Mouse (Mus musculus) forebrain, embryonic 12.5 days (tissue): ENCODE measurements at regions not wholly inside any gene's neighbourhood (a gene's known extent, or its start where the extent isn't known, plus 50 kb on each side); places are given as distances from the start of the nearest gene placed in this dataset.

Experiments
- ATAC-seq: fragments of 200-750 bp; cut with Nextera tagmentation; 2 replicates; pipeline ENCODE4 v1.8.0; 2017; ENCODE audit warnings: moderate TSS enrichment; ENCODE audit not compliant: low FRiP score
- H3K27ac ChIP-seq: fragments of 300-500 bp; sonication (generic); 2 replicates; pipeline ENCODE4 v1.5.1; 2016; ENCODE audit warnings: mild to moderate bottlenecking
- H3K27me3 ChIP-seq: fragments of 300-500 bp; sonication (generic); 2 replicates; pipeline ENCODE4 v1.6.1; 2016; ENCODE audit warnings: mild to moderate bottlenecking
- H3K36me3 ChIP-seq: fragments of 300-500 bp; sonication (generic); replicated peaks from 2 replicates; pipeline ENCODE4 v1.6.1; 2016; ENCODE audit warnings: mild to moderate bottlenecking
- H3K4me1 ChIP-seq: fragments of 300-500 bp; sonication (generic); 2 replicates; pipeline ENCODE4 v1.6.1; 2016
- H3K4me2 ChIP-seq: fragments of 300-500 bp; sonication (generic); 2 replicates; pipeline ENCODE4 v1.6.1; 2016; ENCODE audit warnings: mild to moderate bottlenecking, moderate library complexity
- H3K4me3 ChIP-seq: fragments of 300-500 bp; sonication (generic); replicated peaks from 2 replicates; pipeline ENCODE4 v1.5.1; 2016; ENCODE audit warnings: mild to moderate bottlenecking
- H3K9ac ChIP-seq: fragments of 300-500 bp; sonication (generic); 2 replicates; pipeline ENCODE4 v1.6.1; 2016; ENCODE audit warnings: mild to moderate bottlenecking
- H3K9me3 ChIP-seq: fragments of 300-500 bp; sonication (generic); 2 replicates; pipeline ENCODE4 v1.6.1; 2016
- WGBS: fragments of 180-500 bp; shearing (Covaris S2); methylation state at CpG from one replicate; pipeline ENCODE4 v1.1.7; 2016; 5-methylcytosine and 5-hydroxymethylcytosine counted together

GRCm38 (mm10) chr7:75923951-75924467 is 75.9 kb downstream of the Klhl25 start:
- no peaks in the 10 kb centered on the region for H3K27me3 ChIP-seq
- H3K9me3 ChIP-seq = no peaks in the 10 kb centered on the region
- no peaks in the 10 kb centered on the region for H3K4me1 ChIP-seq
- H3K9ac ChIP-seq = no peak overlapping the region
- no peak overlapping the region for H3K4me3 ChIP-seq
- no peak for ATAC-seq
- H3K4me2 ChIP-seq = no peak overlapping the region
- WGBS = 71% methylated on average over 3 of the region's 3 CpGs
- no peak overlapping the region for H3K27ac ChIP-seq
- H3K36me3 ChIP-seq = no peaks in the 10 kb centered on the region

GRCm38 (mm10) chr7:75927537-75927936 is 79.4 kb downstream of the Klhl25 start:
- Histone ChIP-seq H3K27me3 (no peaks in the 10 kb centered on the region), H3K4me2 (no peak overlapping the region)
- 36% methylated on average over 4 of the region's 4 CpGs for WGBS

DNA sequence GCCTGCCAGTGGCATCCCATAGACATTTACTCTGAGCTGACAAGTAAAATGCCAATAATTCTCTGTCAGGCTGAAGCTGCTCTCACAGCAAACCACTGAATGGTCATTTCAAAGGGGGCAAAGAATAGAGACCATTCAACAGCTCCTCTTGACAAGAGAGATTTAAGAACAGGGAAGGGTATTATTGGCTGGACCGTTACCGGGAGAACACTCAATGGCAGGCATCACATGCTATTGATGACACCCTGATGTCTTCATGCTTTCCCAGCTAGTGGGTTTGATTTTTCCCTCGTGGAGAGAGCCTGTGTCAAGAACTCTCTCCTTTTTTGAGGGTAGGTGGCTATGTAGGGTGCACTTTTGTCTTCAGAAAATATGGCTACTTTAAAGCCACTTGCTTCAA is 95.7 kb downstream of the Klhl25 start:
- Histone ChIP-seq H3K4me3 (no peak overlapping the region), H3K4me1 (peaks cover 9% of the 10 kb centered on the region; the same call in 1 of the 2 replicates), H3K4me2 (no peak overlapping the region), H3K27ac (no peak overlapping the region), H3K9ac (no peak overlapping the region), H3K36me3 (no peaks in the 10 kb centered on the region), H3K27me3 (no peaks in the 10 kb centered on the region), H3K9me3 (no peaks in the 10 kb centered on the region)
- no peak for ATAC-seq
- WGBS = 35% methylated on average over 3 of the region's 3 CpGs

More at GRCm38 (mm10) chr7:75927537-75927936, 79.4 kb downstream of the Klhl25 start:
- Histone ChIP-seq H3K4me3 (no peak overlapping the region), H3K4me1 (no peaks in the 10 kb centered on the region), H3K36me3 (no peaks in the 10 kb centered on the region), H3K9me3 (no peaks in the 10 kb centered on the region), H3K27ac (no peak overlapping the region), H3K9ac (no peak overlapping the region)
- peak; percentile 77; the same call in 1 of the 2 replicates for ATAC-seq

DNA sequence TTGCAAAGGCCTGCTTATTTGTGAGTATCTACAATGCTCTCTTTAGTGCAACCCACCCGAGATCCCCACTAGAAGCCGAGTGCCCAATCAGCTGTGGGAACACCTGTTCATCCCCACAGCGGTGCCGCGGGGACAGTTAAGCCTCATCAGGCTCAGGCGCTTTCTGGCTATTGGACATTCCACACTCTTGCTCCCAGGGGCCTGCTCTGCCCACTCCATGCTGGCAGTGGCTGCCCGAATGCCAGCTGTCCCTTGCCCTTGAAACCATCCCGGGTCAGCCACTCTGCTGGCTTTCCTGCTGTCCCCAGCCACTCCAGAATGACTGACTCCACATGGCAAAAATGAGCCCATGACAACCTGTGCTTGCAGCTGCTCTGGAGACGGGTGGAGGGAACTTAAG is 107.6 kb downstream of the Klhl25 start:
- Histone ChIP-seq H3K9me3 (no peaks in the 10 kb centered on the region), H3K4me1 (no peaks in the 10 kb centered on the region), H3K27ac (no peak overlapping the region), H3K9ac (no peak overlapping the region), H3K4me2 (no peak overlapping the region), H3K4me3 (no peak overlapping the region), H3K36me3 (no peaks in the 10 kb centered on the region), H3K27me3 (no peaks in the 10 kb centered on the region)
- 76% methylated on average over 9 of the region's 9 CpGs for WGBS
- ATAC-seq = no peak

DNA sequence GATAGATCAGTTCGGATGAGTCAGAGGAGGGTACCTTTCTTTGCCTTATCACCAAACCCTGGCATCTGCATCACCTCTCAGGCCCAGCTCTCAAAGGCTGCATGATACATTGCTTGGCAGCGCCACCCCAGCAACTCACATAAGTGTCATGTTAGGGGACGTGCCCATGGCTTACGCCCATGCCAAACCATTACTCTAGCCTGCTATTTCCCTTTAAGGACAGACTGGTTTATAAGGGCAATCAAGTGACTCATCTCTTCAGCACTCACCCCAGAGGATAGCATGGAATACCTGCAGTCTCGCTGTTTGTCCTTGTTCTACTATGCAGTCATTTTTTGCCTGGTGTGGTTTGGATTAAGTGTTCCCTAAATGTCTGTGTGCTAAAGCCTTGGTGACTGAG is 109.3 kb downstream of the Klhl25 start:
- Histone ChIP-seq H3K9ac (no peak overlapping the region), H3K27me3 (no peaks in the 10 kb centered on the region), H3K4me3 (no peak overlapping the region), H3K36me3 (no peaks in the 10 kb centered on the region), H3K9me3 (no peaks in the 10 kb centered on the region), H3K4me1 (no peaks in the 10 kb centered on the region), H3K27ac (no peak overlapping the region), H3K4me2 (no peak overlapping the region)
- no peak for ATAC-seq
- WGBS = 93% methylated on average over 5 of the region's 5 CpGs

- Histone ChIP-seq H3K27ac (no peak overlapping the region), H3K9me3 (no peaks in the 10 kb centered on the region), H3K4me2 (no peak overlapping the region), H3K36me3 (no peaks in the 10 kb centered on the region), H3K27me3 (no peaks in the 10 kb centered on the region), H3K4me1 (no peaks in the 10 kb centered on the region), H3K9ac (no peak overlapping the region), H3K4me3 (no peak overlapping the region)
- no peak for ATAC-seq
- 90% methylated on average over 14 of the region's 14 CpGs for WGBS
Observed at GRCm38 (mm10) chr7:75959903-75960620, 112.0 kb downstream of the Klhl25 start.

GRCm38 (mm10) chr7:75968177-75968576 is 120.1 kb downstream of the Klhl25 start:
- Histone ChIP-seq H3K4me2 (no peak overlapping the region), H3K27ac (no peak overlapping the region), H3K27me3 (no peaks in the 10 kb centered on the region), H3K9me3 (no peaks in the 10 kb centered on the region), H3K4me1 (no peaks in the 10 kb centered on the region), H3K36me3 (no peaks in the 10 kb centered on the region), H3K4me3 (no peak overlapping the region), H3K9ac (no peak overlapping the region)
- ATAC-seq = no peak
- 91% methylated on average over 5 of the region's 5 CpGs for WGBS

DNA sequence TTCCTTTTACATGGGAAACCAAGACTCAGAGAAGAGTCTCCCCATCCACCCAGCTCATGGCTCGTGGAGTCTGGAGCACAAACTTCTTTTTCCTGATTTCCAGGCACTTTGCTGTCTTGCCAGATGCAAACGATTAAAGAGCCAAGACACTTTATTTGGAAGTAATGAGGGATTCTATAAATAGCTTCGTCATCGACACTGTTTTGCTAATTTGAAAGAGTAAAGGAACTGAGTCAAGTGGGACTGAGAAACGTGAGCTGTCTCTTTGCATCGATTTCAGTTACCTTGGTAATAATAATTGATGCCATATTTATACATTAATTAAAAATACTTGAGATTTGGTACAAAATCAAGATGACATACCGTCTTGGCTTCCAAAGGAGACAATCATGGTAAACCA is 122.8 kb downstream of the Klhl25 start:
- Histone ChIP-seq H3K36me3 (no peaks in the 10 kb centered on the region), H3K27me3 (no peaks in the 10 kb centered on the region), H3K9ac (no peak overlapping the region), H3K4me3 (no peak overlapping the region), H3K9me3 (no peaks in the 10 kb centered on the region), H3K27ac (no peak overlapping the region), H3K4me2 (no peak overlapping the region), H3K4me1 (no peaks in the 10 kb centered on the region)
- no peak for ATAC-seq
- WGBS = 72% methylated on average over 7 of the region's 7 CpGs

DNA sequence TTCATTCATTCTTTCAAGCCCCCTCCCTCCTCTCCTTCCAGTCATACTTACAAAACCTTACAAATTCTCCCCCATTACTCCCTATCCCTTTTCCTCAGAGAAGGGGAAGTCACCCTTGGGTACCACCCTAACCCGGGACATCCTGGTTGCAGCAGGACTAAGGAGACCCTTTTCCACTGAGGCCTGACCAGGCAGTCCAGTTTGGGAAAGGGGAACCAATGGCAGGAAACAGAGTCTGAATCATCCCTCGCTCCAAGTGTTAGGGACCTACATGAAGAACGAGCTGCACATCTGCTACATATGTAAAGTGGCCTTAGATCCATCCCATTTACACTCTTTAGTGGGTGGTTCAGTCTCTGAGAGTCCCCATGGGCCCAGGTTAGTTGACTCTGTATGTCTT is 123.6 kb downstream of the Klhl25 start:
- H3K36me3 ChIP-seq = no peaks in the 10 kb centered on the region
- H3K9me3 ChIP-seq = no peaks in the 10 kb centered on the region
- no peak overlapping the region for H3K9ac ChIP-seq
- no peaks in the 10 kb centered on the region for H3K27me3 ChIP-seq
- H3K27ac ChIP-seq = no peak overlapping the region
- H3K4me3 ChIP-seq = no peak overlapping the region
- no peak overlapping the region for H3K4me2 ChIP-seq
- ATAC-seq = no peak
- H3K4me1 ChIP-seq = no peaks in the 10 kb centered on the region
- WGBS = 91% methylated on average over 3 of the region's 3 CpGs

- Histone ChIP-seq H3K27ac (peak overlapping the region; percentile 71), H3K36me3 (no peaks in the 10 kb centered on the region)
Observed at GRCm38 (mm10) chr7:75981560-75981959, 133.4 kb downstream of the Klhl25 start.

DNA sequence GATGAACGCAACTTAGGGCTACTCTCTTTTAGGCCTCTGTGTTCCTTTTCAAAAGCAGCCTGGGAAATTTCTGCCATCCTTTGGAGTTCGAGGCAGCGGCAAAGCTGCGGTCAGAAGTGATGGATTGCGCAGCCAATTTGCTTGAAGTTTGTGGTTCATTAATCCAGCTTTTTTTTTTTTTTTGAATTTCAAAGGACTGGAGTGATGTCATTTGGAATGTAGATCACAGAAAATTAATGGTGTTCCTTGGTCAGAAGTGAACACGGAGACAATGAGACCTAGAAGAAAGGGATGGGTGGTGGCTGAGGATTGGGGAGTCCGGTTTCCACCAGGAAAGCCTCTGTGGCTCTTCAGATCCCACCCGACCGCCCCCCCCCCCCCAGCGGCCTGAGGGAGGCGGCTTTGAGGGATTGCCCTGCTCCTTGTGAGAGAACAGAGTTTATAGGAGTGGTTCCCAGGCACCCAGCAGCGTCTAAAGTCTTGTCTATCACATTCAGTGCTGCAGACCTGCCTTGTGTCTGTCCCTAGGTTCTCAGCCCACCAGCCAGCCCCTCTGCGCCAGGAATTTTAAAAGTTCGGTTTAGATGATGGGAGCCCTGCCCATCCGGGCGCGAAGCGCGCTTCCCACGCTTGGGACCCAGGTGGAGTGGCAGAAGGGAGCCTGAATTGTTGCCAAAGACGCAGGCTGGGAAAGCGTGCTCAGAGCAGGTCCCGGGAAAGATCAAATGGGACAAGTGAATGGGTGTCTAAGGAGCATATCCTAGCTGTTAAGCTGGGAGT is 135.1 kb downstream of the Klhl25 start:
- Histone ChIP-seq H3K27me3 (peaks cover 4% of the 10 kb centered on the region; the same call in 1 of the 2 replicates), H3K4me2 (peak overlapping the region; percentile 49), H3K9ac (peak overlapping the region; percentile 12; the same call in 1 of the 2 replicates), H3K4me1 (peaks cover 14% of the 10 kb centered on the region), H3K9me3 (no peaks in the 10 kb centered on the region), H3K4me3 (peak overlapping the region; percentile 21), H3K27ac (peak overlapping the region; percentile 89), H3K36me3 (no peaks in the 10 kb centered on the region)
- 6% methylated on average over 21 of the region's 23 CpGs for WGBS
- ATAC-seq = peak; percentile 88

More at GRCm38 (mm10) chr7:75981560-75981959, 133.4 kb downstream of the Klhl25 start:
- Histone ChIP-seq H3K27me3 (peaks cover 4% of the 10 kb centered on the region; the same call in 1 of the 2 replicates), H3K9ac (no peak overlapping the region), H3K4me2 (no peak overlapping the region), H3K4me1 (peaks cover 14% of the 10 kb centered on the region), H3K9me3 (no peaks in the 10 kb centered on the region), H3K4me3 (no peak overlapping the region)
- 75% methylated on average over 5 of the region's 5 CpGs for WGBS
- ATAC-seq = no peak

DNA sequence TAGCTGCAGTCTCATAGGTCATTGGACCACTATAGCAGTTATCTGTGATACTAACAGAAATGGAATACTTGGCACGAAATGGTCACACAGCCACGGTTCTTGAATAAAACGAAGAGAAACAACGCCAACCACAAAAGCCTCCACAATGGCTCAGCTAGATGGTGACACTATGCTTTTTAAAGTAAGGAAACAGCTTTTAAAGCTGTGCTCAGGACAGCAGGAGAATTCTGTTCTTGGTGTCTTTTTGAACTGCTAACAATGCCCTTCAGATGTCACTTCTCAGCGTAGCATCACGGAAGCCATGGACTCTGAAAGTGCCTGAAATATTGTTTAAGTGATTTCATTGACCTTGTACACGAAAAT is 135.7 kb downstream of the Klhl25 start:
- 21% methylated on average over 7 of the region's 7 CpGs for WGBS
- Histone ChIP-seq H3K27me3 (peaks cover 4% of the 10 kb centered on the region; the same call in 1 of the 2 replicates), H3K4me1 (peaks cover 14% of the 10 kb centered on the region), H3K27ac (peak overlapping the region; percentile 89), H3K4me3 (no peak overlapping the region), H3K36me3 (no peaks in the 10 kb centered on the region), H3K9me3 (no peaks in the 10 kb centered on the region), H3K9ac (no peak overlapping the region), H3K4me2 (peak overlapping the region; percentile 49)
- ATAC-seq = no peak
